Mouse (Mus musculus) limb, embryonic 12.5 days (tissue): Measurements from ENCODE around the gene Hspa4. TPM values are rescaled to one million over a fixed set of nuclear protein-coding genes. Genes with fewer than 3 reads are reported as not detected.
"Not testable (repeated sequence)": the region's sequence is repeated elsewhere in the genome, so short reads cannot be mapped to it uniquely, and the experiment has no call there.

Experiments
- ATAC-seq: fragments of 200-750 bp; cut with Nextera tagmentation; 2 replicates; pipeline ENCODE4 v1.8.0; 2017; ENCODE audit warnings: low read depth, moderate TSS enrichment; ENCODE audit not compliant: insufficient number of reproducible peaks, insufficient read depth, low FRiP score, low TSS enrichment
- H3K27ac ChIP-seq: fragments of 300-500 bp; sonication (generic); 2 replicates; pipeline ENCODE4 v1.5.1; 2016; ENCODE audit warnings: mild to moderate bottlenecking, moderate library complexity
- H3K27me3 ChIP-seq: fragments of 300-500 bp; sonication (generic); 2 replicates; pipeline ENCODE4 v1.6.1; 2016; ENCODE audit warnings: mild to moderate bottlenecking, moderate library complexity
- H3K36me3 ChIP-seq: fragments of 300-500 bp; sonication (generic); 2 replicates; pipeline ENCODE4 v1.6.1; 2016; ENCODE audit warnings: mild to moderate bottlenecking, moderate library complexity
- H3K4me1 ChIP-seq: fragments of 300-500 bp; sonication (generic); replicated peaks from 2 replicates; pipeline ENCODE4 v1.6.1; 2016
- H3K4me2 ChIP-seq: fragments of 300-500 bp; sonication (generic); 2 replicates; pipeline ENCODE4 v1.6.1; 2016; ENCODE audit warnings: mild to moderate bottlenecking, moderate library complexity
- H3K4me3 ChIP-seq: fragments of 300-500 bp; sonication (generic); replicated peaks from 2 replicates; pipeline ENCODE4 v1.5.1; 2016; ENCODE audit warnings: mild to moderate bottlenecking
- H3K9ac ChIP-seq: fragments of 300-500 bp; sonication (generic); replicated peaks from 2 replicates; pipeline ENCODE4 v1.6.1; 2016; ENCODE audit warnings: mild to moderate bottlenecking, moderate library complexity
- H3K9me3 ChIP-seq: fragments of 300-500 bp; sonication (generic); 2 replicates; pipeline ENCODE4 v1.6.1; 2016; ENCODE audit warnings: mild to moderate bottlenecking, moderate library complexity
- WGBS: fragments of 180-500 bp; shearing (Covaris S2); methylation state at CpG from one replicate; pipeline ENCODE4 v1.1.7; 2016; 5-methylcytosine and 5-hydroxymethylcytosine counted together
- polyA plus RNA-seq: library from polyadenylated mRNA; unstranded; fragments of >200 nt; fragmentation: Nextera tagmentation; extraction: Ambion mirVana; gene quantifications from 2 replicates; pipeline ENCODE4 v1.2.1, GENCODE M21; 2016

Gene Hspa4
- 108 and 118 TPM in 2 replicates for polyA plus RNA-seq

DNA sequence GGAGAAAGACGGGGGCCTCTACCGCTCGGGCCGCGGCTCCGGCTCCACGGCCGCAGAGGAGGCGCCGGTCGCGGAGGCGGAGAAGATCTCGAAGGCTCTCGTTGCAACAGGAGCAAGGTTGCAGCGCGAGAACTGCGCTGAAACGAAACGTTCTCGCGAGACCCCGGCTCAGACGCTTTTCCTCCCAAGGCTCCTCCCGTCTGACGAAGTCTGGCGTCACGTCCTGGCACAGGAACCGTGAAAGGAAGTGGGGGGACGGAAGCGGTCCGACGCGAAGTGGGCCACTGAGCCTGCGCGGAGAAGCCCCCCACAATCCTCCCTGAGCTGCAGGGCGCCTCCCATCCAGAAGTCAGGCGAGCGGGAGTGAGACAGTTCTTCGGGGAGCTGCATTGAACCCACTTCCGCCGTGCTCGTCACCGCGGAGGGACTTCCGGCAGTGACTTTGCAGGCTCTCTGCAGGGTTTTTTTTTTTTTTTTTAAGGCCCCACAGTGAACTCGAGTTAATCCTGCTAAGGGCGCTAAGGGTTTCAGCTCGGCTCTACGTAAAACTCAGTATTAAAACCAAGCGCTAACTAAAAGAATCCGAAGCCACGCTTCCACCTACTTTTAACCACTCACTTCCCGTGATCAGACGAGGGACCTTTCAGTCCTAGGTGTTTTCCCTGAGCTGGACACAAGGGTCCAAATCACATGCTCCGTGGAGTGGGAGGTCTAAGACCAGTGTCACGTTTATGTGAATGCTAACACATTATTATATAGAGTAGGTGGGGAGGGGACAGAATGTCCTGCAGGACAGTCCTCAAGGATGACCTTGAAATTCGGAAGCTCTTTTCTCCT, at the start of gene Hspa4:
TSS of gene Hspa4 (minus strand) at position 128 of the 837 bp plus-strand sequence.
- Histone ChIP-seq H3K4me3 (peak within 1 kb of the TSS; percentile 99), H3K27ac (peak within 1 kb of the TSS; percentile 96), H3K4me1 (peaks cover 22% of the 10 kb centered on the region), H3K9me3 (no peaks in the 10 kb centered on the region), H3K27me3 (no peaks in the 10 kb centered on the region), H3K4me2 (peak within 1 kb of the TSS; percentile 73), H3K9ac (peak within 1 kb of the TSS; percentile 98), H3K36me3 (peaks cover 6% of the 10 kb centered on the region)
- under 1% methylated on average over 58 of the region's 58 CpGs for WGBS
- peak; percentile 94 for ATAC-seq

GRCm38 (mm10) chr11:53345738-53346137, 45.5 kb upstream of the Hspa4 start:
- H3K27ac ChIP-seq, result no peak overlapping the region
- H3K9me3 ChIP-seq, result no peaks in the 10 kb centered on the region
- WGBS, result 27% methylated on average over 2 of the region's 2 CpGs
- H3K9ac ChIP-seq, result no peak overlapping the region
- H3K36me3 ChIP-seq, result no peaks in the 10 kb centered on the region
- no peaks in the 10 kb centered on the region for H3K4me1 ChIP-seq
- no peak overlapping the region for H3K4me2 ChIP-seq
- H3K4me3 ChIP-seq, result no peak overlapping the region
- ATAC-seq, result no peak
- H3K27me3 ChIP-seq, result no peaks in the 10 kb centered on the region

GRCm38 (mm10) chr11:53345328-53345727, 45.1 kb upstream of the Hspa4 start:
- H3K27ac ChIP-seq, result no peak overlapping the region
- H3K9me3 ChIP-seq, result no peaks in the 10 kb centered on the region
- H3K4me1 ChIP-seq, result no peaks in the 10 kb centered on the region
- H3K36me3 ChIP-seq, result no peaks in the 10 kb centered on the region
- no peak overlapping the region for H3K9ac ChIP-seq
- no peaks in the 10 kb centered on the region for H3K27me3 ChIP-seq
- WGBS, result 25% methylated on average over 5 of the region's 5 CpGs
- ATAC-seq, result no peak
- H3K4me2 ChIP-seq, result no peak overlapping the region
- no peak overlapping the region for H3K4me3 ChIP-seq

DNA sequence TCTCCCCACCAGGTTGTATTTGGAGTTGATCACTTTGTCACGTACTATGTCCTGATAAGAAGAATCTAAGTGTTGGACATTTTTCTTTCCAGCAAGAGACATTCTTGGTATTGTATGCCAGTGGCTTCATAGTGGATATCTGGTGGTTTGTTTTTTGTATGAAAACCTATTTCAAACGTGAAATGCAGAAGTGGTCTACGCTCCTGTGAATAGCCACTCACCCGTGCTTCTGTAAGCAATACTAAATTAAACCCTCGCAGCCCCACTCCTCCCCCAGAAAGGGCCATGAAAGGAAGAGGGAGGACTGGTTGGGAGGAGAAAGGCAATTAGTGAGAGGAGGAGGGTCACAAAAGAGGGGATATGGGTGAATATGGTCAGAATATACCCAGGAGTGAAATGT, 42.5 kb upstream of the Hspa4 start:
- Histone ChIP-seq H3K4me2 (no peak overlapping the region), H3K27me3 (no peaks in the 10 kb centered on the region), H3K27ac (no peak overlapping the region), H3K4me1 (no peaks in the 10 kb centered on the region), H3K36me3 (no peaks in the 10 kb centered on the region), H3K9ac (no peak overlapping the region), H3K4me3 (no peak overlapping the region), H3K9me3 (no peaks in the 10 kb centered on the region)
- 54% methylated on average over 5 of the region's 5 CpGs for WGBS
- no peak for ATAC-seq

GRCm38 (mm10) chr11:53341019-53341418, 40.8 kb upstream of the Hspa4 start:
- WGBS, result 86% methylated on average over 10 of the region's 10 CpGs
- H3K4me1 ChIP-seq, H3K9ac ChIP-seq, H3K4me2 ChIP-seq, H3K27ac ChIP-seq, H3K27me3 ChIP-seq, ATAC-seq, H3K9me3 ChIP-seq, H3K4me3 ChIP-seq, H3K36me3 ChIP-seq: not testable (repeated sequence)

DNA sequence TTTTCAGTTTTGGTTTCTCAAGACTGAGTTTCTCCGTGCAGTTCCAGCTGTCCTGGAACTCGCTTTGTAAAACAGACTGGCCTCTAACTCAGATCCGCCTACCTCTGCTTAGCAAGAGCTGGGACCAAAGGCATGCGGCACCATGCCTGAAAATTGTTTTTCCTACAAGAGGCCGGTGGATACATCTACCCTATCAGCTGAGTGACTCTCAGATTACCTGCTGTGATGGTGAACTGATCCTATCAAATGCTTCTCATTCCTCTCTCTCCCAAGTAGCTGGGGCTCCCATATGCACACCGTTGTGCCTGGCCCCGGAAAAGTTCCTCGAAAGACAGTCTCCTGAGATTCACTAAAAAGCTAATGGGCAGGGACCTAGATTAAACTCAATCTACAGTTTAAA, 37.4 kb upstream of the Hspa4 start:
- no peak overlapping the region for H3K27ac ChIP-seq
- H3K4me3 ChIP-seq, result no peak overlapping the region
- H3K4me1 ChIP-seq, result peaks cover 4% of the 10 kb centered on the region; the same call in 1 of the 2 replicates
- no peak overlapping the region for H3K9ac ChIP-seq
- H3K9me3 ChIP-seq, result no peaks in the 10 kb centered on the region
- H3K4me2 ChIP-seq, result no peak overlapping the region
- no peaks in the 10 kb centered on the region for H3K27me3 ChIP-seq
- ATAC-seq, result no peak
- peaks cover 10% of the 10 kb centered on the region for H3K36me3 ChIP-seq
- 77% methylated on average over 8 of the region's 8 CpGs for WGBS

GRCm38 (mm10) chr11:53336924-53337323, 36.7 kb upstream of the Hspa4 start:
- Histone ChIP-seq H3K27ac (no peak overlapping the region), H3K4me1 (peaks cover 4% of the 10 kb centered on the region; the same call in 1 of the 2 replicates), H3K9me3 (no peaks in the 10 kb centered on the region), H3K36me3 (peaks cover 17% of the 10 kb centered on the region), H3K4me2 (no peak overlapping the region), H3K4me3 (no peak overlapping the region), H3K9ac (no peak overlapping the region), H3K27me3 (no peaks in the 10 kb centered on the region)
- 72% methylated on average over 1 of the region's 1 CpGs for WGBS
- no peak for ATAC-seq

- Histone ChIP-seq H3K36me3 (peaks cover 24% of the 10 kb centered on the region), H3K9me3 (no peaks in the 10 kb centered on the region), H3K4me3 (no peak overlapping the region), H3K9ac (no peak overlapping the region), H3K27me3 (no peaks in the 10 kb centered on the region), H3K4me1 (peaks cover 4% of the 10 kb centered on the region; the same call in 1 of the 2 replicates), H3K4me2 (no peak overlapping the region), H3K27ac (no peak overlapping the region)
- ATAC-seq, result no peak
These were observed 35.9 kb upstream of the Hspa4 start for GRCm38 (mm10) chr11:53336182-53336571.

GRCm38 (mm10) chr11:53335505-53336181, 35.4 kb upstream of the Hspa4 start:
- no peak overlapping the region for H3K27ac ChIP-seq
- 29% methylated on average over 3 of the region's 3 CpGs for WGBS

GRCm38 (mm10) chr11:53332076-53332680, 31.9 kb upstream of the Hspa4 start:
- ATAC-seq, result no peak
- H3K9me3 ChIP-seq, result no peaks in the 10 kb centered on the region
- H3K36me3 ChIP-seq, result peaks cover 59% of the 10 kb centered on the region
- H3K4me2 ChIP-seq, result no peak overlapping the region
- H3K27ac ChIP-seq, result no peak overlapping the region
- H3K4me3 ChIP-seq, result no peak overlapping the region
- H3K27me3 ChIP-seq, result no peaks in the 10 kb centered on the region
- peaks cover 4% of the 10 kb centered on the region; the same call in 1 of the 2 replicates for H3K4me1 ChIP-seq
- no peak overlapping the region for H3K9ac ChIP-seq
- WGBS, result 85% methylated on average over 14 of the region's 14 CpGs

More at GRCm38 (mm10) chr11:53335505-53336181, 35.4 kb upstream of the Hspa4 start:
- Histone ChIP-seq H3K4me2 (no peak overlapping the region), H3K9ac (no peak overlapping the region), H3K9me3 (no peaks in the 10 kb centered on the region), H3K4me3 (no peak overlapping the region), H3K4me1 (peaks cover 4% of the 10 kb centered on the region; the same call in 1 of the 2 replicates), H3K27me3 (no peaks in the 10 kb centered on the region), H3K36me3 (peaks cover 29% of the 10 kb centered on the region)
- no peak for ATAC-seq

- Histone ChIP-seq H3K9ac (no peak overlapping the region), H3K36me3 (peaks cover 63% of the 10 kb centered on the region), H3K4me3 (no peak overlapping the region), H3K27me3 (no peaks in the 10 kb centered on the region), H3K4me1 (peaks cover 4% of the 10 kb centered on the region; the same call in 1 of the 2 replicates), H3K27ac (no peak overlapping the region), H3K9me3 (no peaks in the 10 kb centered on the region), H3K4me2 (no peak overlapping the region)
- no peak for ATAC-seq
- 92% methylated on average over 6 of the region's 6 CpGs for WGBS
These were observed 30.9 kb upstream of the Hspa4 start for GRCm38 (mm10) chr11:53331121-53331520.
